Mouse (Mus musculus) testis, postnatal 10 days (tissue): ENCODE data around the gene Cds1.
A peak's percentile ranks its signal among the peaks of the same experiment; 100 is the strongest.

Source experiments
- DNase-seq: peaks from one replicate; pipeline ENCODE4 v3.0.0; 2021; ENCODE audit warnings: low spot score

Cds1 gene

DNA sequence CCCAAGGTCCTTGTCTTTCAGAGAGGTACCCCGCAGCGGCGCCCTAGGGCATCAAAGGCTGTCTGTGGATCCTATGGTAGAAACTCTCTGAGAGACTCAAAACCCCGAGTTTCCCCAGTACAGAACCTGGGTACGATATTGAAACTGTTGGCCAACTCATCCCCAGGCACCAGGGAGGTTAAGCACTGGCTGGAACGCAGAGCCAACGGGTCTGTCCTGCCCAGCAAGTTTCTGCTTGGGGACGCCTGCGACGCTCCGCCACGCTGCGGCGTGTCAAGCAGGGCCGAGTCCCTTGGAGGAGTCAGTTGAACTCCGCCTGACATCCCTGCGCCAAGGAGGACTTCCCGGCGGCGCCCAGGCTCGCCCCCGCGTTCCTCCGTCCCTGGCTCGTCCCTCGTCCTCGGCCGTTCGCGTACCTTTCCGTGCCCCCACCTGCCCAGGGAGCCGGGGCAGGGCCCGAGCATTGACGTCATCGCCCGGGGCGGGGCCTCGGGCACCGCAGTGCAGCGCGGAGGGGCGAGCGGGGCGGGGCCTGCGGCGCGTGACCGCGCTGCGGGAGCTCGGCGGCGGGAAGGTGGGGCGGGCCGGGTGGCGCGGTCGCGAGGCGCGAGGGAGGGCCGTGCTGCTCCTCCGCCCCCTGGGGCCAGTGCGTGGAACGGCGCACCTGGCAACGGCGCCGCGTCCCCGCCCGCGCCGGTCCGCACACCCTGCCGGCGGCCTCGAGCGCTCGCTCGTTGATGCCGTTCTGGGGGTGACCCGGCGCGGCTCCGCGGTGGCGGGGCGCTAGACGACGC is at the start of gene Cds1:
Gene Cds1 (plus strand): TSS at position 577 of the 794 bp plus-strand sequence.
- DNase-seq: peak; percentile 82

DNA sequence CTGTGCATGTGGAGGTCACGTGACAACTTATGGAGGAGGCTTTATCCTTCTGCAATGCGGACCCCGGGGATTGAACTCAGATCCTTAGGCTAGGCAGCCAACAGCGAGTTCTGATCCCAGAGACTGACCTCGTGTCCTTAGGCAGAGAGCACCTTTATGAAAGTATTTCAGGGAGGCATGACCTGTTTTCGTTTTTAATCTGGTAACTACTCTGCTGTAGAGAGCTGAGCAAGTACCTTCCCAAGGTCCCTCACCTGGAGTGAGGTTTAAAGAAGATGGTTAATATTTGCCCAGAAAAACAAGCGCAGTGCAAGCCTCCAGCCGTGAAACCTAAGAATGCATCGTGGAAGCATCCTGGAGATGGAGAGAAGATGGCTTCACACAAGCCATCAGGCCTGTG is 40.7 kb upstream of the Cds1 start:
- DNase-seq: no peak

DNA sequence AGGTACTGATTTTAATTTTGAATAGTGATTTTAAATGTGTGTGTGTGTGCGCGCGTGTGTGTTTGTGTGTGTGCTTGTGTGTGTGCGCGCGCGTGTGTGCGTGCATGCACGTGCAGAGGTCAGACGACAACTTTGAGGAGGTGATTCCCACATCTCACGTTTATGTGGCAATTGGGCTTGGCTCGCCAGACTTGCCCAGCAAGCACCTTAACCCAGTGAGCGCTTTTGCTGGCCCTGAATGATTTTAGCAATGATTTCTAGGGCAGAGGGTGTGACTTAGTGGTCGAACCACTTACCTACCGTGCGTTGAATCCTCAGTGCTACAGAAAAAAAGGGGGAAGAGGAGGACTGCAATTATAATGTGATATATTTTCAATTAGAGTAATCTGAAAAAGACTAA is 40.2 kb upstream of the Cds1 start:
- no peak for DNase-seq

DNA sequence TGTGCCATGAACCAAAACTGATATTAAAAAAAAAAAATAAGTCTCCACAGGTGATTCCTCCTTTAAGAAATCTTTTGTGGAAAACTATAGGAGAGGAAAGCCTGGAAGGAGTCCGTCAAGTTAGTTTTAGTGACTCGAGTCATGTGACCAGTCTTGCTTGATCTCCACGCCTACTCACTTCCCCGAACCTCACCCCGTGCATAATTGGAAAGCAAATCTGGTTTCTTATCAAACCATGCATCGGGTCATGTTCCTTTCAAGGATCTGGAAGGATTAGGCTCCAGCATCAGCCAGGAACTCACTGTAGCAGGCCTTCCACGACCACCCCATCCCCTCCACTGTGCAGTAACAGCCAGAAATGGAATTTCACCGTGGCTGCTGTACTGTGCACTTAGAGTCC is 39.2 kb upstream of the Cds1 start:
- no peak for DNase-seq

DNA sequence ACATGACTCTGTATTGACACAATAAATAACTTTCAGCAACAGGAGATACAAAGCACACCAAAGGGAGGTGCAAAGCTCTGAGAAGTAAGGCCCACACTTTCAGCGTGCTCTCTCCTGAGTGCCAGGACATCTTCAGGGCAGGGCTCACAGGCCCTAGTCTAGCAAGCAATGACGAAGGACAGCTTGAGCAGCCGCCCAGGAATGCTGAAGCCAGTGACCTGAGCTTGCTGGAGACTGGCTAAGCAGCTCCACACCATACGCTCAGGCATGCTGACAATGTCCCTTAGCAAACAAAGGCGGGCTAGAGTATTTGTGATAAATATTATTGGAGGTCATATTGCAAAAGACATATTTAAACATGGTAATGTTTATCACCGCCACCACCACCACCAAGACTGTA is 38.6 kb upstream of the Cds1 start:
- DNase-seq: no peak

DNA sequence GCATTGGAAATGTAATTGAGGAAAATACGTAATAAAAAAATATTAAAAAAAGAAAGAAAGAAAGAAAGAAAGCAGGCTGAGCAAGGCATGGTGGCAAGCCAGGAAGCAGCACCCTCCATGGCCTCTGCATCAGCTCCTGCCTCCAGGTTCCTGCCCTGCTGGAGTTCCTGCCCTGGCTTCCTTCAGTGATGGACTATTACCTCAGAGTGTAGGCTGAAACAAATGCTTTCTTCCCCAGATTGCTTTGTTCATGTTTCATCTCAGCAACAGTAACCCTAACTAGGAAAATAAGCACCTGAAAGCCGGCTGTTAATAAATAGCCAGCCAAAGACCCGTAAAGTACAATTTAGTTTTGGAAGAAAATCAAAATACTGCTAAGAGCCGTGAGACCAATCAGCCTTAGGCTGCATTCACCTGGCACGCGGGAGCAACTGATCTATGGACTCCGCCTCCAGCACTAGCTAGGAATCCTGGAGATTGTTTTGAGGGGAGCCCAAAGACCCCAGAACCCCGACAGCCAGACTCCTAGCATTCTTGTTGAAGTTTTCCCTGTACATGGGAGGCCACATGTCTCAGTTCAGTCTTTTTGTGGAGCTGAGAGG is 36.5 kb upstream of the Cds1 start:
- no peak for DNase-seq

DNA sequence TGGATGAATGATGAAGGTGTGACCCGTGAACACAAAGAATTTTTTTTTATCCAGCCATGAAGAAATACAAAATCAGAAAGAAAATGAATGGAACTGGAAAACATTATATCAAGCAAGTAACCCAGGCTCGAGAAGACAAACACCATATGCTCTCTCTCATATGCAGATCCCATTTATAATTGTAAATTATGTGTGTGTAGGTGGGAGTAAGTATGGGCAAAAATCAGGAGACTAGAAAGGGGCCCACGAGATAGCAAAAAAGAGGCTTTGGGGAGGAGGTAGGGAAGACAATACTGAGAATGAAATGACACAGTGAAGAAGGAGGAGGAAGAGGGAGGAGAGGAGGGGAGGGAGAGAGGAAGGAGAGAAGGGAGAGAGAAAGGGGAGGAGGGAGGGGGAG is 27.6 kb upstream of the Cds1 start:
- no peak for DNase-seq

DNA sequence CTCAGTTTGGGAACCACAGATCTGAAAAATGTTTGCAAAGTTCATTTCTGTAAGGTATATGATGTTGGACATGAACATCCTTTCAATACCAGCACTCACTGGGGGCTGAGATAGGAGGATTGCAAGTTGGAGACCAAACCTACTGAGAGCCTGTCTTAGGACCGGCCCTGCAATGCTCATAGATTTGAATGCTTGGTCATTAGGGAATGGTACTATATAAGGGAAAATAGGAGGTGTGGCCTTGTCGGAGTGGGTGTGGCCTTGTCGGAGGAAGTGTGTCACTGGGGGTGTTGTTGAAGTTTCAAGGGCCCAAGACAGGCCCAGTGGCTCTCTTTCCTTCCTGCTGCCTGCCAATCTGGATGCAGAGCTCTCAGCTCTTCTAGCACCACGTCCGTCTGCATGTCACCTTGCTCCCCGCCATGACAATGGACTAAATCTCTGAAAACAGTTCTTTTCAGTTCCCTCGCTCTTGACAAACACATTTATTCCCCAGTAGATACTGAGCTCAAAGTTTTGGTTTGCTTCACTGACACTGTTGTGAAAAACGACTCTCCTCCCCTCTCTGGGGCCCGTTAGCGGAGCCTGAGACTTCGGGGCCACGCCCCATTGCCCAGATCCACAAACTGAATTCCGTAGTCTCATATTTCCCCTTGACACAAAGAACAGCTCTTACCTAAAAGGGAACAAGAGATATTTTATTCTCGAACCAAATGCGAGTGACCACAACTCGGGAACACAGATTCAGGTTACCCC is 24.3 kb upstream of the Cds1 start:
- DNase-seq: no peak

DNA sequence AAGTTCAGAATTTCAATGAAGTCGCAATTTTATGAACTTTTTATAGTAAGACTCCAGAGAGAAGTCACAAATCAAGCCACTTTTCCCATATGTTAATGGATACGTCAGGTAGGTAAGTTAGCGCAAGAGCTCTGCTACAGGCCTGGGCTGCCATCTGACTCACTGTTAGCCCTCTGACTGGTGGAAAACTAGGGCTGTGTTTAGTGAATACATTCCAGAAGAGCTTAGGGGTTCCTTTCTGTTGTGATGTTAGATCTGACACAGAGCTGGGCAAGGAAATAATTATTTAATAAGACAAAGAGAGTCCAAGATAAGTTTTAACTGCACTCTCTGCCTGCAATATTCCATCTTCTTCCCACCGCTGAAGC is 23.7 kb upstream of the Cds1 start:
- no peak for DNase-seq

DNA sequence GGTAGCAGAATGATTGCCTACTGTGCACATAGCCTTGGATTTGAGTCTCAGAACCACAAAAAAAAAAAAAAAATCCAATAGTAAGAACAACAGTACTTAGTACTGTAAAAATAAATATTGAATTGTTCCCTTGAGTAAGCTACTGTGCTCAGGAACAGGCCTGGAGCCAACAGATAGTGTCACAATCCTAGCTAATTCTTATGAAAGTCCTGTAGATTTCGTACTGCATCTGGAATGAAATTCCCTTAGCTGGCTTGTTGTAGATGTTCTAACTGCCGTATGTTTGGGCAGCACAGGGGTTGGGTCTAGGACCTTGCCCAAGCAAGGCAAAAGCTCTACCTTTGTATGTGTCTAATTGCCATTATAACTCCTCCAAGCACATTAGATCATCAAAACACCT is 22.9 kb upstream of the Cds1 start:
- no peak for DNase-seq

DNA sequence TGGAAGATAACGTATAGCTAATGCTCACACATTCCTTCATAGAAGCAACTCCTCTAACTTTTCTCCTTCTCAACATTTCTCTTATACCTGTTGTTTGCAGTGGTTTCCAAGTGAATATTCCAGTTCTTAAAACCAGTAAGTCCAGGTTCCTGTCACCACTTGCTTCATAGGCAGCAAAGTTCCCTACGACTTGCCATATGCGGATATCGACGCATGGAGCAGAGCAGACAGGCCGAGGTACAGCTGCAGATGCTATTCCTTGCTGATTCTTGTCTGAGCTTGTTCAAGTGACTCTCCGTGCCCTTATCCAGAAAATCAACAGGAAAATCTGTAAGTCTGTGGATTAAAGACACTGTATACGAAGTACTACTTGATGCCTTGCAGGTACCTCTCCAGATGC is 22.5 kb upstream of the Cds1 start:
- no peak for DNase-seq

DNA sequence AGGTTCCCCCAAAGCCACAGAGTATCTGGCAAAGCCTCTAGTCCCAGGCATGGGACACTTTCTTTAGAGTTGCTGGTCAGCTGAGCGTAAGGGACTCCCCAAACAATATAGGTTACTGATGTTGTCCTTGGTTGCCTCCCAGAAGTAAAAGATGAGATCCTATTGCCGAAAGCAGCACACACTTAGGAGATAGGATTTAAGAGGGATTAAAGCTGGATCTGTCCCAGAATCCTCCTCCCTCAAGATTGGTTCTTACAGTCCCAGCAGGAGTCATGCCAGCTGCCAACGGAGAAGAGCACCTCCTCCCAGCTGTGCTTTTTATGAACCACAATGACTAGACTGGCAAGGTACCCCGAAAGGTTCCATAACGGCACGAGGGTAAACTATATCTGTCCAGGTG is 20.0 kb upstream of the Cds1 start:
- no peak for DNase-seq

DNA sequence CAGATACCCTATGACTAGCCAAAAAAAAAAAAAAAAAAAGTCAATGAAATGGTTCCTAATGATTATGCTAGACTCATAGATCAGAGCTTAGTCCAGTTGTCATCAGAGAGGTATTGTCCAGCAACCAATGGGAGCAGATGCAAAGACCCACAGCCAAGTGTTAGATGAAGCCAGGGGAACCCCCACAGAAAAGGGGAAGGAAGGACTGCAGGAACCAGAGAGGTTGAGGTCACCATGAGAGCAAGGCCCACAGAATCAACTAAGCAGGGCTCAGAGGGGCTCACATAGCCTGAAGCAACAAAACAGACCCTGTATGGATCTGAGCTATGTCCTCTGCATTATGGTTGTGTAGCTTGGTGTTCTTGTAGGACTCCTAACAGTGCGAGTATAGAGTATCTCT is 11.2 kb upstream of the Cds1 start:
- DNase-seq: peak; percentile 7

DNA sequence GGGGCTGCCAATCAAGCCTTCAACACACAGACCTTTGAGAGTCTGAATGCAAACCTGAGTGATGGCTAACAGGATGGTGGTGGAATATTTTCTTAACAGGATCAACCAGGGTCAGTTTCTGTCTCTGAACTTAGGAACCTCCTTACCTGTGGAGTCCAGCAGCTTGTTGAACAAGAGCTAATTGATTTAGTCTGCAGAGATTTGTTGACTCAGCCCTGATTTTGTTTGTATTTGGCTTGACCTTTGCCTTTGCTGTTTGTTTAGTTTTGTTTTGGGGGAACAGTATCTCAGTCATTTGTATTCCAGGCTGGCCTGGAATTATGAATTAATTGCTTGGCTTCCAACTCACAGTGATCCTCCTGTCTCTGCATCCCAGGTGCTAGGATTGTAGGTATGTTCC is 7.3 kb upstream of the Cds1 start:
- no peak for DNase-seq

DNA sequence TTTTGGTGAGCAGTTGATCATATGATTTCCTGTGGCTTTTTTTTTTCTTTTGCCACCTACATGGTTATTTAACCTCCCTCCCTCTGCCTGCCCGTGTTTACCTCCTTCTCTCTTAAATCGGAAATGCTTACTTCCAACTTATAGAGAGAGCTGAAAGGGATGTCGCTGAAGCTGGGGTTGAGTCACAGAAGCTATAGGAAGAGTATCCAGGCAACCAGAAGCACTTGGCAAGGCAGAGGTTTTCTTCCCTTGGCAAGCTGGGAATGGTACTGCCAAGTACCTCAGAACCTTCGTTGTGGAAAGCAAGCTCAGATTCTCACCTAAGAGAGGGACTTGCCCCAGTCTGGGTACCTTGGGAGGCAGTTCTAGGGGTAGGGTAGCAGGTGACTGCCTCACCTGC is 3.2 kb upstream of the Cds1 start:
- DNase-seq: no peak

DNA sequence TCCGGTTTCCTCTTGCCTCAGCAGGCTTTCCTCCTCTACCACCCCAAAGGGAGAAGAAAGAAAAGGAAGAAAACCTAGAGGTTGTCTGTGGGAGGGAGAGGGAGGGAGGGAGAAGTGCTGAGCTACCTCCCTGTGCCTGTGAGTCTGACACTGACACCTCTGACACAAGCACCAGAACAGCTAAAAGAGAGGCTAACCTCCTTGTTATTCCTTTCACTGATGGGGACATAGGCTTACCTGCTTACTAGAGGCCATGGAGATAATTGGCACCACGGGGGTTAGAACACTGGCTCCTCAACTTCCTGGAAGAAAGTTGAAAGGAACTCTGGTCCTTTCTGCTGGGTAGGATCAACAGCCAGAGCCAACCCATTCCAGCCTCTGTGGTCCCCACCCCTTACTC is 1.4 kb upstream of the Cds1 start:
- DNase-seq: no peak

DNA sequence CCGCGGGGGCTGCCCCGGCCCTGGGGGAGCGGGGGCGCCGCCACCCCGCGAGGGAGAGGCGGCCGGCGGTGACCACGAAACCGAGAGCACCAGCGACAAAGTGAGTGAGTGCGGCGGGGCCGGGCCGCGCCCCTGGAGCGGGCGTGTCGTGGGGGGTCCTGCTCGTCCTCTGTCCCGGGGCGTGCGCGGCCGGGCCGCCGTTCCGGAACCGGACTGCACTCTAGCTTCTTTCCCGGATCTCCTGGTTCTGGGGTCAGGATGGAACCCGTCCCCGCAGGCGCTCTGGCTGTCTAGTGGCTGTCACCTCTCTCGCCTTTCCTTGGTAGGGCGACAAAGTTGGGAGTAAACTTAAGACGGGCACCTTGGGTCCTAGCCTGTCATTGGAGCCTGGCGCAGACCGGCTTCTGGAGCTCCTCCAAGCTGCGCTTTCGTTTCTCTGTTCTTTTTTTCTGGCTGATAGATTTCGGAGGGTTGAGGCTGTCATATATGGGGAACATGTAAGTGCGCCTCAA is 516 bp downstream of the Cds1 start:
- peak; percentile 59 for DNase-seq

DNA sequence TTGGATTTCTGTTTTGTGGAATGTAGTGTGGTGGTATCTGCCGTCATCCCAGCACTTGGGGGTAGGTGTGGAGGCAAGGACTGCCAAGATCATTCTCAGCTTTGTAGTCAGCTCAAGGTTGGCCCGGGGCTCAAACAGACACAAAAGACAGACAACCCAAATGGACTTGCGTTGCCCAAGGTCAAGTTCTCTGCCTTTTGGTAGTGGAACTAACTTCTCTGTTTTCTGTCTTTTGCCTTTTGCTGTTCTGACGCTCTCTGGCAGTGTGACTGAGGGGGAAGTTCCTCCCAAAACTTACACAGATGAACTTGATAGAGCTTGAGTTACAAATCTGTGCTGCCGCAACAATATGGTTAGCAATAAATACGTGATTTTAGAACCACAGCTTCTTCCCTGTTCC is 1.3 kb downstream of the Cds1 start:
- peak; percentile 34 for DNase-seq

DNA sequence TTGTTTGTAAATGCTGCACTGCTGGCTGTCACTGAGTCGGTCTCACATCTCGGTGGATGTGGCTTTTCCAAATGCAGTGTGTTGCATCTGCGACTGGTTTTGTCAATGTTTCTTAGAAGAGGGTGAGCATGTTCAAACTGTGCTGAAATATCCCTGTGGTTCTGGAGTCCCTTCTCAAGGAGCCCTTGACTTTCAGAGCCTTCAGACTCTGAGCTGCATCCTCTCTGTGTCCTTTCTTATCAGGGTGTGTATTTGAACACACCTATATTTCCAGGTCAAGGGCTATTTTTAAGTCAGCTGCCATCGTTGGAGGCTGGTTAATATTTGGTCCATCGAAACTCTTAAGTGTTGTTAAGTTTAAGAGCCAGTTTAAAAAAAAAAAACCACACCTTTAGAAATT is 2.2 kb downstream of the Cds1 start:
- DNase-seq: peak; percentile 27

DNA sequence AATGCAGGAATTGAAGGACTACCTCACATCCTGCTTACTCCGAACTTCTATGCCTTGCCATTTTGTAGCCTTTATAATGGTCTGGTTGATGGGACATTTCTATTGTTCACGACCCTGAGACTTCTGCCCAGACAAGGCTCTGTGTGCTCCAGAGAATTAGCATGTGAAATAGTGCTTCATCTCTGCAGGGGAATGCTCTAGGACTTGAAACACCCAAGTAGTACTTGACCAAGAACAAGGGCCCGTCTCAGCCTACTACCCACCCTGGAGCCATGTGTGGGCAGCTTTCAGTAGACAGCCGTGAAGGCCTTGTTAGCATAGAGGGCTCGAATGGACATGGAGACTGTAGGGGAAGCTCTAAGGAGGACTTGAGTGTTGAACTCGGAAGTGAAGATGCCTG is 2.6 kb downstream of the Cds1 start:
- peak; percentile 17 for DNase-seq

DNA sequence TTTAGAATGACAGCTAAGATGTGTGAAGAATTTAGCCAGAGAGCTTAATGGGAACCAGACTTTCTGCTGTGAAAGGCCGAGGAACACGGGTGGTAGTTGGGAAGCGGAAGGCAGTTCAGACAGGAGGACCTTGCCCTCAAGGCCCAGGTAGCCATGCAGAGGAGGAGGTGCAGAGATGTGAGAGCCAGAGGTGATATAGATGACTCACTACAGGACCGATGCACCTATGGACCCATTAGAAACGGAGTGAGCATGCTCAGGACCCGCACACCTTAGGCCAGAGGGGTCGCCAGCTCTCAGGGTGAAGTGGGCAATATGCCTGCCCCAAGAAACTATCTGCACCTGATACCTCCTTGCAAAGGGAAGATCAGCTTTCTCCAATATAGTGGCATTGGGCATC is 3.6 kb downstream of the Cds1 start:
- DNase-seq: peak; percentile 32

DNA sequence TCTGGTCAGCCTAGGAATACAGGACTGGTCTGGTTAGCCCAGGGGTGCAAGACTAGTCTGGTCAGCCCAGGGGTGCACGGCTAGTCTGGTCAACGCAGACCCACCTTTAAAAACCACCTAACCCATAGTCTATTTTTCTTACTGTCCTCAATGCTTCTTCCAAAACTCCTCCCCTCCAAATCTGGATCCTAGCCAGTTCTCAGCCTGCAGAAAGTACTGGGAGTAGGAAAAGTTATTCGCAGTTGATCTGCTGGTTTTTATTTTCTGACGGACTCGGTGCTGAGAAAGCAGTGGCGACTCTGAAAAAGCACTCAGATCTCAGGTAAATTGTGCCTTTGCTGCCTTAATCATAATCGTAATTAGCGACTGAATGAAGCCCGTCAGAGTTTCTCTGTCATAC is 7.7 kb downstream of the Cds1 start:
- DNase-seq: peak; percentile 31

DNA sequence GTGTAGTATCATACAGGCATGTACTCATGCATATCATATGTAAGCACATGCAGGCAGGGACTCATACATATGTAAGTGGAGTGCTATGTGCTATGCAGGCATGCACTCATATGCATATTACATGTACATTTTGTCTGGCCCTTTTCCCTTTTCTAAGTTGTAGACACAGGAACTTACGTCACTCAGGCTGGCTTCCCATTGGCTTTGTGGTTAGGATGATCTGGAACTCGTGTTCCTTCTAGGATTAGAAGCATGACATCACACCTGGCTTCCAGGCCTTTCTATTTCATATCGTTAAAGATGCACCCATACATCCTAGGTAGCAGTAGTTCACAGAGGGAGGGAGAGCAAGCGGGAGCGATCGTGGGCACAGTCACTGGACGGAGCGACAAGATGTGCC is 10.3 kb downstream of the Cds1 start:
- DNase-seq: no peak
